Mouse (Mus musculus) brown adipose tissue, adult 24 weeks (tissue): Measurements from ENCODE around the gene Fars2. TPM values are rescaled to one million over a fixed set of nuclear protein-coding genes. Genes with fewer than 3 reads are reported as not detected.

Experiments
- H3K27ac ChIP-seq: fragments of 200-500 bp; replicated peaks from 2 replicates; pipeline ENCODE4 v1.5.1; 2012; ENCODE audit warnings: low read depth, mild to moderate bottlenecking, low read length
- H3K4me1 ChIP-seq: fragments of 200-500 bp; 2 replicates; pipeline ENCODE4 v1.6.1; 2012; ENCODE audit warnings: low read length, mixed read lengths; ENCODE audit not compliant: control insufficient read depth, insufficient read depth, insufficient read length
- H3K4me3 ChIP-seq: fragments of 200-500 bp; 2 replicates; pipeline ENCODE4 v1.5.1; 2012; ENCODE audit warnings: low read depth, mild to moderate bottlenecking, low read length, moderate library complexity; ENCODE audit not compliant: insufficient read depth
- polyA plus RNA-seq: library from polyadenylated mRNA; stranded (reverse); fragments of >200 nt; gene quantifications from 2 replicates; pipeline ENCODE4 v1.2.4, GENCODE M21; 2012; ENCODE audit not compliant: missing spikeins, insufficient read depth, insufficient read length

Fars2 gene
- polyA plus RNA-seq, 1 experiment = 91.4 TPM

DNA sequence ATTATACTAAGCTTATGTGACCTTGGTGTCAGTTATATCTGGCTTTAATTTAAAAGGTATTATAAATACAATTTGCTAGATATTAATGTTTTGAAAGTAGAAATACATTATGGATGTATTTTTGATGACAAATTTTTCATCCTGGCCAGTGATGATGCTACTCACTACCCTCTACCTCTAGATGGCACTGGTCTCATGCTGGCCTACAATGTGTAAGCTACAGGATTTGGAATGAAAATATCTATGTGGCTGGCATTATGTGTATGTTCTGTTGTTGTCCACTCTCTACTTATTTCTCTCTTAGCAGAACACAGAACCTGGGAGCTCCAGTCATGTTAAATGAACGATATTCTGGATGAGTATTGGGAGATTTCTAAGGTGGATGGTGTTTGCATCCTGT is 104.7 kb downstream of the Fars2 start:
- Histone ChIP-seq H3K4me1 (no peaks in the 10 kb centered on the region), H3K4me3 (no peak overlapping the region), H3K27ac (no peak overlapping the region)

DNA sequence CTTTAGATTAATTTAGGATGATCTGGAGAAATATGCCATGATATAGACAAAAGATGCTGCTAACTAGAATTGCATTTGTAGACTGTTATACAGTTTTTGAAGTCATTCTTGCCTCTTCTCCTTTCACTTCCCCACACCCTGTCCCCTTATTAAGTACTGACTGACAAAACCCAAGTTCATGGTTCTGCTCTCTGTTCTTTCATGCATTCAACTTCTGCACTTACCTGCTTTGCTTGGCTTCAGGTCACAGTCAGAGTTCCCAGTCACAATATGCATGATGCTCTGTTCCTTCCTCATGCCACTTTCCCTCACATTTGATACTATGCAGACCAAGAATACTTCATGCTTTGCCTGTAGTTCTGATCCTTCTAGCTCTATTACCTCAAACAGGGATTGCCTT is 105.5 kb downstream of the Fars2 start:
- Histone ChIP-seq H3K4me3 (no peak overlapping the region), H3K4me1 (no peaks in the 10 kb centered on the region), H3K27ac (no peak overlapping the region)

DNA sequence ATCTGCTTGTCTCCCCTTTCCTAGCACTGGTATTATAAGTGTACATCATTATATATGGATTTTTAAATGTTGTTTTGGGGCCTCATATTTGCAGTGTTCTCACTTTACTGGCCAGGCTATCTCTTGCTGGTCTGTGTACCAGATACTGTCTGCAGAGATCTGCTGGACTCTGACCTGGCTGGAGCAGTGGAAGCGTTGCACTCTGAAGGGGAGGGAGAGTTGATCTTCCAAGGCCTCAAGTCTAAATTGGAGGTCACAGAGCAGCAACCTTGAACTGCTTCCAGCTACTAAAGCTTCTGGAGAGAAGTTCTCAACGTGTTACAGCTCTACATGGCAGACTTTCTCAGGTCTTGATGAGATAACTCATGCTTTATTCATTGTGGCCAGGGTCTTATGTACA is 107.2 kb downstream of the Fars2 start:
- Histone ChIP-seq H3K27ac (no peak overlapping the region), H3K4me1 (no peaks in the 10 kb centered on the region), H3K4me3 (no peak overlapping the region)

DNA sequence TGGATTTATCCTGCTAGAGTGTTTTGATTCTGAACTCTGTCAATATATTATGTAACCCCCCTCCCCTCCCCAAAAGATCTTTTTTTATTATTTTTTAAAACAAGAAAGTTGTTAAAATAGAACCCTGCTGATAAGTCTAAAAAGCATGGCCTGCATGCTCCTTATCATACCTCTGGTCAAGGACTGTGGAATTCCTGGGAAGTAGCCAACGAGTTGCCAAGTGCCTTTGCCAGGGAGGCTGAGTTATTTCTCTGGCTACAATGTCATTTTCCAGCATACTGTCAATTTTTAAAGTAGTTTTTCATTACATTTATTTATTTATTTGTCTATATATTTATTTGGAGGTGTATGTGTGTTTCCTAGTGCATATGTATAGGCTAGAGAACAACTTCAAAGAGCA is 125.0 kb downstream of the Fars2 start:
- Histone ChIP-seq H3K4me1 (no peaks in the 10 kb centered on the region), H3K27ac (no peak overlapping the region), H3K4me3 (no peak overlapping the region)

DNA sequence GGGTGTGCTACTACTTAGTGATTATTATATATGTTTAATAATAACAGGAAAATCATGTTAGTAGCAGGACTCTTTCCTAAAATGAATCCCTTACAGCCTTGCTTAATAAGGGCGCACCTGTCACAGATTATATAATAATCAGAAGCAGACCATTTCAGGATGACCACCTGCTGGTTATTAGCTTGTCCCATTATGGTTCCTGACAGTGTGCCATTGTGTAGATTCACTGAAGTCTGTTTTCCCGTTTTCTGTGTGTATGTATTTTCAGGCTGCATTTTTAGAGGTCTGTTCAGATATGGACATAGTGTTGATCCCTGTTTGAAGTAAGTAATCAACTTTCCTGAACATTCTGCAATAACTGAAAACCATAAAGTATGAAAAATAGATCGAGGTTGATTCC is 136.7 kb downstream of the Fars2 start:
- H3K27ac ChIP-seq = no peak overlapping the region
- H3K4me3 ChIP-seq = no peak overlapping the region
- H3K4me1 ChIP-seq = no peaks in the 10 kb centered on the region

DNA sequence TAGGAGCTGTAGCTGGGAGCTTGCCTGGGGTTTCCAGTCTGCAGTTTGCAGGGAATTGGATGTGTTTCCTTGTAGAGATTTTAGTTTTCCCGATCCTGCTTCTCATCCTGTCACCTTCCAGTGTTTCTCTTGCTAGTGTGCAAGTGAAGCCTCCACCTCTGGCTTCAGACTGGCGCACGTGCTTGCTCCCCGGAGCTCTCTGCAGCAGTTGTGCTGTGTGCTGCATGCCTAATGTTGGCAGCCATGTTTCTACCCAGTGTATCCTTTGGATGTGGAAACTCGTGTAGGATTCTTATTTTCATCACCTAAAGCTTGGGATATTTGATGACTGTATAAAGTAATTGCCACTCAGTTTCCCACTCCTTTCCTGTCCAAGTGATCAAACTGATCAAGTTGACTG is 140.0 kb downstream of the Fars2 start:
- no peak overlapping the region for H3K4me3 ChIP-seq
- H3K27ac ChIP-seq = no peak overlapping the region
- H3K4me1 ChIP-seq = no peaks in the 10 kb centered on the region

DNA sequence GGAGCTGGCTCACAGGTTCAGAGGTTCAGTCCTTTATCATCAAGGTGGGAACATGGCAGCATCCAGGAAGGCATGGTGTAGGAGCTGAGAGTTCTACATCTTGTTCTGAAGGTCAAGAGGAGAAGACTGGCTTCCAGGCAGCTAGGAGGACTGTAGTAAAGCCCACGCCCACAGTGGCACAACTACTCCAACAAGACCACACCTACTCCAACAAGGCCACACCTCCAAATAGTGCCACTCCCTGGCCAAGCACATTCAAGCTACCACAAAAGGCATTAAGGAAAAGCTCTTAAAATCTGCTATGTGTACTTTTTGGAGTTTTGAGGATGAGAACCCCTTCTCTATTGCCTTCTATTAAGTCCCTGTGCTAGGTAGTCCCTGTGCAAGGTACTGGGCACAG is 142.5 kb downstream of the Fars2 start:
- H3K27ac ChIP-seq = no peak overlapping the region

DNA sequence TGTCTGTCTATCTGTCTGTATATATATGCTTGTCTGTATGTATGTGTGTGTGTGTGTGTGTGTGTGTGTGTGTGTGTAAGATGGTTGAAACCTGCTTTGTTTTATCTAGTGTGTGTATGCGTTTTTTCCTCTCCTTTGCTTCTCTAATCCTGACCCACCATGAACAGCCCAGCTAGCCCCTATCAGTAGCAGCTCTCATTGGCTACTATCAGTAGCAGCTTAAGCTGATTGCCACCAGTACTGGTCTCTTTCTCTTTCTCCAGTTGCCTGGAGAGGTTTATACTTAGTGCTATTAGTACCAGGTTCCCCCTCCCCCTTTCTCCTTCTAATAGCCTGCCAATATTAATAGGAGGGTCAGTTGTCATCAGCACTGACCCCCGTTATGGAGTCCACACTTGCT is 144.1 kb downstream of the Fars2 start:
- Histone ChIP-seq H3K4me1 (no peaks in the 10 kb centered on the region), H3K27ac (no peak overlapping the region), H3K4me3 (no peak overlapping the region)

More for the DNA sequence above, 142.5 kb downstream of the Fars2 start:
- H3K4me1 ChIP-seq = no peaks in the 10 kb centered on the region
- no peak overlapping the region for H3K4me3 ChIP-seq

DNA sequence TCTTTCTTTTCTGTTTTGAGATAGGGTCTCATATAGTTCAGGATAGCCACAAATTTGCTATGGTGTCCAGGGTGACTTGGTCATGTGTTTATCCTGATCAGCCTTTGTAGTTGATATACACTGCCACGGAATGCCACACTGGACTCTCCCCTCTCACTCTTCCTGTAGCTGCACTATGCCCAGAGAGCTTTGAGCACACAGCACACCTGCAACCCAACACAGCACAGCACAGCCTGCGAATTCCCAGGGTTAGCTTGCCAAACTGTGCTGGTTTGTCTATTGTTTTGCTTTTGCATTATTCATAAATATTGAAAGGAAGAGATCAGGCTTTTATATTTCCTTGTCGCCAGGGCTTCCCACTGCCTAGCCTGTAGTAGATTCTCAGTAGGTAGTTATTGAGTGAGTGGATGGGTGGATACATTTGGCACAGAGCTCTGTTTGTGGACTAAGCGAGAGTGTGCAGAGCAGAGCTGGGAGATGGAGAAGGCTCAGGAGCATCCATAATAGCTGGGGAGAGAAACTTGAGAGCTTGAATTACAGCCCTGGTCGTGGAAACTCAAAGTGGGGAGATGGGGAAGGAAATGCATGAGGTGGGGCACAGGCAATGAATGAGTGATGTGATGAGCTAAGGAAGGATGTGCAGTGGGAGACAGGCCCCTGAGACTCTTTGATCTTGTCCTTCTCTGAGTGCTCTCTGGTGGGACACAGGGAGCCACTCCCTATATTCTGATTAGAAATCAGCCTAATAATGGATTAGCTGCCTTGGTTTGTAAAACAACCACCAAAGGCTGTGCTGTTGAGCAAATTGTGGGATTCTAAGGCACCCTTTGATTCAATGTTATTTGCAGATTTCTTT is 146.3 kb downstream of the Fars2 start:
- no peak overlapping the region for H3K27ac ChIP-seq
- H3K4me3 ChIP-seq = no peak overlapping the region
- no peaks in the 10 kb centered on the region for H3K4me1 ChIP-seq

DNA sequence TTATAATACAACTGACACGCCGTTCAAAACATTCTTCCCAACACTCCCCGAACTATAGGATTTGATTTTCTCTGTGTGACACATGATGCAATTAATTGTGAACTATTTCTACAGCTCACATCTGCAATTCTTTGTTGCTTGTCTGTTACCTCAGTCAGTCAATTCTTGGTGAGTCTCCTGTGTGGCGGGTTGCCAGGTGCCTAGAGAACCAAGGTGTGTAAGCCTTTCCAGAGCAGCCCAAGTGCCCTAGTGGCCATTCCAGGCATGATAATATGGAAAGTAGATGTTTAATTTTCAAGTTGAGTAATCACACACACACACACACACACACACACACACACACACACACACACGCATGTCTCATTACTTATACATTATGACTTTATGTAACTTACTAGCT is 147.2 kb downstream of the Fars2 start:
- H3K27ac ChIP-seq = no peak overlapping the region
- H3K4me1 ChIP-seq = no peaks in the 10 kb centered on the region
- no peak overlapping the region for H3K4me3 ChIP-seq

DNA sequence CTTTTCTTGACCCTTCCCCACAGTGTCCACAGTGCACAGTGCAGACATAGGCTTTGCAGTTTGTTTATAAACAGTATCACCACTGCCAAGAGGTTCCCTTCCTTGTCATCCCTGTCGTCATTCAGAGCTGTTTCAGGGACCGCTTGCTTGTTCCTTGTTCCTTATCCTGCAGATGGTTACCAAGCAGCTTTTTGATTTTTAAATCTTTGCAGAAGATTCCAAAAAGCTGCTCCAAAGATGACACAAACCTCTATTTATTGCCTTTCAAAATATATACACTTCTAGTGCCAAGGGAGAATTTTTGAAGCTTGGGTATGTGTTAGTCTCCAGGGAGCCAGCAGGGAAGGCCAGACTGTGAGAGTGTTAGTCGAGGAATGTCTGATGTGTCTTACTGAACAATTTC is 148.1 kb downstream of the Fars2 start:
- H3K27ac ChIP-seq = no peak overlapping the region
- no peaks in the 10 kb centered on the region for H3K4me1 ChIP-seq
- no peak overlapping the region for H3K4me3 ChIP-seq

DNA sequence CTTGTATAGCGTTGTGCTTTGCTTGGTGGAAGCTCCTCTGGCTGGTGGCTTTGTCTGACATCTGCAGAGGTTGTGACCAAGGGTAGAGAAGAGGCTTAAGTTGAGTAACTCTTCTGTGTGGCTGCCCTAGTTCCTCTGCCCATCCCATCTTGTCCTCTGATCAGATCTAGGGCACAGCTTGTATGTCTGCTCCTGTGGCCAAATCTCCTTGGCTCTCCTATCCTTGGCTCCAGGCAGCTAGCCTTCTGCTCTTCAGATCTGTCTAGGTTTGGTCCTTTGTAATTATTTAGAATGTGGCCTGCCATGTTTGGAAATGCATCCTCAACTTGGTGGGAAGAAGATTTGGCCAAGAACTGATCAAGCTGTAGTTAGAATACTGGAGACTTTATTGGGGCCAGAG is 150.2 kb downstream of the Fars2 start:
- no peaks in the 10 kb centered on the region for H3K4me1 ChIP-seq
- H3K4me3 ChIP-seq = no peak overlapping the region

DNA sequence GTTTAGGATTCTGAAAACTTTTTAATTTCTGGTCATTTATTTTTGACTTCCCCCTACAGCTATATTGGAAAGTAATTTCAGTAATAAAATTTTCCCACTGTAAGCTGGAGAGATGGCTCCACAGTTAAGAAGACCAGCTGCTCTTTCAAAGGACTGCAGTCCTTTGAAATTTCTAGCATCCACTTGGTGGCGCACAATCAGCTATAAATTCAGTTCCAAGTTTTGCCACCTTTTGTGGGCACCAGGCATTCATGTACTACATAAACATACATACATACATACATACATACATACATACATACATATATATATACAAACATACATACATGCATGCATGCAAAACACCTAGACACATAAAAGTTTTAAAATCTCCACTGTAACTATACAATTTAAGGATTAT is 153.7 kb downstream of the Fars2 start:
- Histone ChIP-seq H3K4me3 (no peak overlapping the region), H3K27ac (no peak overlapping the region), H3K4me1 (no peaks in the 10 kb centered on the region)

More for the DNA sequence above, 150.2 kb downstream of the Fars2 start:
- no peak overlapping the region for H3K27ac ChIP-seq

DNA sequence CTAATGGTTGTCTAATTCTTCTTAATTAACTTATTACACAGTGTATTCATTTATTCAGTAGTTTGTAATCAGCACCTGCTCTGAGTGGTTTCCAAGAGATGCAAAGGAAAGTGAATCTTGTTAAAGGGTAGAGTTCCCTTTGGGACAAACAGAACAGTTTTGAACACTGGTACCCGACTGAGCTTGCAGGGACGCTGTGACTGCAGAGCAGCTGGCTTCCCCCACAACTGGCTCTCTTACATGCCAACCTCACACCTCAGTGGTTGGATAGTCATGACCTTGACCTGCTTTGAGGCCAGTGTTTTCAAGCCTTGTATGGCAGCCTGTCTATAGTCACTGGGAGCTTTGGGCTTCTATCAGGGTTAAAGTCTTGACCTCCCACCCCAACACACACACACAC is 156.3 kb downstream of the Fars2 start:
- no peak overlapping the region for H3K27ac ChIP-seq
- no peaks in the 10 kb centered on the region for H3K4me1 ChIP-seq
- no peak overlapping the region for H3K4me3 ChIP-seq

DNA sequence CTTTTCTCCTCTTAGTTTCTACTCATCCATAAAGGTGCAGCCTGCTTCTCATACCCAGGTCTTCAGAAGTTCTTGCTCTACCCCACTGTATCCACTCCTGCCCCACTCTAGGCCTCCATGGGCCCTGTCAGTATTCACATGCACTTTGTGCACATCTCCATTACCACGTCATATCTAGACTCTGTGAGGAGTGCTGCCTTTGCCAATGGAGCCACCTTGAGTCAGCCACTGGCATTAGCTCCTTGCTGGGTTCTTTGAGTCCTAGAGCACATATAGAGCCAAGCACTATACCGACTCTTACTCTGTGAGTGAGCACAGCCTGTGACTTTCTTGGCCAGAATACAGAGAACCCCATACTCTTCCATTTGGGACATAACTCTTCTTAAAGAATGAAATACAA is 159.0 kb downstream of the Fars2 start:
- no peak overlapping the region for H3K27ac ChIP-seq
- H3K4me3 ChIP-seq = no peak overlapping the region
- no peaks in the 10 kb centered on the region for H3K4me1 ChIP-seq

DNA sequence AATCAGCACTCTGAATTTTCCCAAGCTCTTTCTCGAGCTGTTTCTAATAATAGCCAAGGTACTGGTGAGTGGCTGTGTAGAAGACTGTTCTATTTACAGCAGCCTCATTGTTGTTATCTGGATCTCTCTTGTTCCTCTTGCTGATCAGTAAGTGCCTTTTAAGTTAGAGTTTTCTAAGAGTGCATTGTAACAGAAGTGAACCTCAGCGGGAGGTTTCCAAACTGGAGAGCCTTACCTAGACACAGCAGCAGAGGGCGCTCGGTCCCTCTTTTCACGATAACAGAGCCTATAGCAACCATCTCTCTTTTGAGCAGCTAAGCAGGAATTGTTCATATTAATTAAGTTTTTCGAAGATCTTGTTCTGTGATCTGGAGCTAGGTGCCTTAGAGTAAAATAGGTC is 164.8 kb downstream of the Fars2 start:
- Histone ChIP-seq H3K4me1 (no peaks in the 10 kb centered on the region), H3K4me3 (no peak overlapping the region), H3K27ac (no peak overlapping the region)
